23 mouse cellular contexts compared by ENCODE assay signal in the genomic region with DNA sequence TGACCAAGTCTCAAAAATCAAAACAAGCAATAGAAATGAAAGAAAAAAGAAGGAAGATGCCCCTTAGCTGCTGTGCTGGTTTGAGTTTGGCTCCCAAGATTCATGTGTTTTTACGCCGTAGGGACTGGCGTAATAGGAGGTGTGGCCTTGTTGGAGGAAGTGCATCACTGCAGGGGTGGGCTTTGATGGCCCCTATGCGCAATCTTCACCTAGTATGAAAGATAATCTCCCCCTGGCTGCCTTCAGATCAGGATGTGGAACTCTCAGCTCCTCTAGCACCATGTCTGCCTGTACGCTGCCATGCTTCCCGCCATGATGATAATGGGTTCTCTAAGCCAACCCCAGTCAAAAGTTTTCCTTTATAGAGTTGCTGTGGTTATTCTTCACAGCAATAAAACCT. TPM values are rescaled to one million over a fixed set of nuclear protein-coding genes. Genes with fewer than 3 reads are reported as not detected.
DNase-seq lines count a peak whose midpoint lies in the region; ATAC-seq lines count a peak whose summit lies in the region.
"Had no signal": no experiment of that assay in that cellular context is flagged by ENCODE, and none has a peak within 500 bp of the region (broad histone marks: within the 10 kb centered on the region; RNA-seq: fewer than 3 reads in every experiment).

No protein-coding gene starts in this region.

- H3K36me3 ChIP-seq in midbrain, embryonic 10.5 days = peaks cover 43% of the 10 kb centered on the region
- H3K36me3 ChIP-seq: embryonic facial prominence, embryonic 12.5 days had no signal

- 0 out of 2 replicates have a peak, but pooled peaks have one; percentile 24 for ATAC-seq in megakaryocyte progenitor cell, adult 5-6 weeks (replicated peaks; ENCODE audit: poor library complexity)
- ATAC-seq: forebrain, embryonic 15.5 days; forebrain, postnatal 0 days; Patski had no signal

- H3K9me3 ChIP-seq in midbrain, embryonic 10.5 days (replicated peaks) = no peaks in the 10 kb centered on the region; the same call in 1 of the 2 replicates

- no peaks in the 10 kb centered on the region for H3K4me1 ChIP-seq in midbrain, embryonic 10.5 days
- H3K4me1 ChIP-seq: embryonic facial prominence, embryonic 12.5 days; forebrain, embryonic 13.5 days; forebrain, embryonic 15.5 days had no signal

- H3K4me3 ChIP-seq in midbrain, embryonic 10.5 days = no peak overlapping the region
- H3K4me3 ChIP-seq: embryonic facial prominence, embryonic 10.5 days; embryonic facial prominence, embryonic 12.5 days; forebrain, embryonic 13.5 days; forebrain, embryonic 15.5 days had no signal

- no peak overlapping the region for H3K27ac ChIP-seq in midbrain, embryonic 10.5 days (replicated peaks)
- H3K27ac ChIP-seq: embryonic facial prominence, embryonic 10.5 days; embryonic facial prominence, embryonic 12.5 days; forebrain, embryonic 13.5 days; forebrain, embryonic 15.5 days had no signal

- H3K27me3 ChIP-seq in midbrain, embryonic 10.5 days (ENCODE audit: low read depth, poor library complexity, severe bottlenecking) = no peaks in the 10 kb centered on the region
- H3K27me3 ChIP-seq: embryonic facial prominence, embryonic 12.5 days; forebrain, embryonic 13.5 days; forebrain, embryonic 15.5 days; Patski had no signal

- DNase-seq in 416B (ENCODE audit: low read depth) = peak; percentile 26
- peak; percentile 28 for DNase-seq in R1 (ENCODE audit: low read depth, low spot score)
- DNase-seq in adrenal gland, adult 8-10 months = no peak
- DNase-seq in midbrain, embryonic 10.5 days (ENCODE audit: low spot score) = no peak
- DNase-seq: adrenal gland, adult 2 months; adrenal gland, postnatal 14 days; adrenal gland, postnatal 36 days; cerebellum, adult 11-12 months; cerebellum, adult 2 months; cerebellum, adult 9-10 months; cerebellum, postnatal 10 days; cerebellum, postnatal 25 days; forebrain, postnatal 0 days had no signal

- WGBS in midbrain, embryonic 10.5 days = 94% methylated on average over 6 of the region's 6 CpGs

RNA-seq across cellular contexts. Expression of a gene that starts 14.4 kb away (rescaled TPM):
- not detected in 2 replicates for total RNA-seq in megakaryocyte progenitor cell, adult 5-6 weeks (2015)
- not detected in 2 replicates for total RNA-seq in megakaryocyte progenitor cell, adult 5-6 weeks (2017)
- total RNA-seq in adrenal gland, adult 8-10 months (2022) = 1 to 10 TPM; 3.8 to 6.4 (median 4.4) TPM
- polyA plus RNA-seq in midbrain, embryonic 10.5 days (2016; fragmentation: Nextera tagmentation; extraction: Ambion mirVana) = 8.7 and 17.1 TPM in 2 replicates

RNA-seq across cellular contexts. Expression of a gene that starts 14.4 kb away (rescaled TPM):
- total RNA-seq in megakaryocyte progenitor cell, adult 5-6 weeks (2015) = not detected in 2 replicates
- total RNA-seq in megakaryocyte progenitor cell, adult 5-6 weeks (2017) = not detected in 2 replicates
- total RNA-seq in adrenal gland, adult 8-10 months (2022) = not detected
- polyA plus RNA-seq in midbrain, embryonic 10.5 days (2016; fragmentation: Nextera tagmentation; extraction: Ambion mirVana) = not detected in 2 replicates
- total RNA-seq: adrenal gland, adult 2 months; adrenal gland, postnatal 14 days; adrenal gland, postnatal 36 days; ES-E14; forebrain, postnatal 0 days had no signal
- polyA plus RNA-seq: adrenal gland, adult 2 months; embryonic facial prominence, embryonic 10.5 days; forebrain, embryonic 11.5 days; forebrain, embryonic 13.5 days; forebrain, postnatal 0 days had no signal

RNA-seq across cellular contexts. Expression of a gene that starts 16.7 kb away (rescaled TPM):
- 0.05 TPM in 1 of 2 replicates, not detected in the other for total RNA-seq in megakaryocyte progenitor cell, adult 5-6 weeks (2015)
- 0.17 TPM in 1 of 2 replicates, not detected in the other for total RNA-seq in megakaryocyte progenitor cell, adult 5-6 weeks (2017)
- total RNA-seq in adrenal gland, adult 8-10 months (2022) = 10 to 100 TPM; 27.6 to 35.6 (median 30.0) TPM
- polyA plus RNA-seq in midbrain, embryonic 10.5 days (2016; fragmentation: Nextera tagmentation; extraction: Ambion mirVana) = 3.5 and 6.3 TPM in 2 replicates

RNA-seq across cellular contexts. Expression of a gene that starts 32.6 kb away (rescaled TPM):
- not detected in 2 replicates for total RNA-seq in megakaryocyte progenitor cell, adult 5-6 weeks (2015)
- total RNA-seq in megakaryocyte progenitor cell, adult 5-6 weeks (2017) = not detected in 2 replicates
- total RNA-seq in adrenal gland, adult 8-10 months (2022) = not detected
- 0.09 TPM in 1 of 2 replicates, not detected in the other for polyA plus RNA-seq in midbrain, embryonic 10.5 days (2016; fragmentation: Nextera tagmentation; extraction: Ambion mirVana)
- total RNA-seq: adrenal gland, adult 2 months; adrenal gland, postnatal 14 days; adrenal gland, postnatal 36 days; forebrain, postnatal 0 days had no signal
- polyA plus RNA-seq: cerebellum, adult 2 months; cortical plate, adult 2 months; embryonic facial prominence, embryonic 10.5 days; embryonic facial prominence, embryonic 12.5 days; embryonic facial prominence, embryonic 14.5 days; forebrain, embryonic 11.5 days; forebrain, embryonic 13.5 days had no signal

RNA-seq across cellular contexts. Expression of a gene that starts 33.5 kb away (rescaled TPM):
- total RNA-seq in megakaryocyte progenitor cell, adult 5-6 weeks (2015) = 15.5 and 17.2 TPM in 2 replicates
- total RNA-seq in megakaryocyte progenitor cell, adult 5-6 weeks (2017) = 37.2 and 54.7 TPM in 2 replicates
- total RNA-seq in adrenal gland, adult 8-10 months (2022) = 10 to 100 TPM; 67.7 to 88.0 (median 81.8) TPM
- polyA plus RNA-seq in midbrain, embryonic 10.5 days (2016; fragmentation: Nextera tagmentation; extraction: Ambion mirVana) = 52.7 and 53.3 TPM in 2 replicates

Comparison
In these comparisons a context has a peak if more than half of its experiments do, and no peak if none do; other contexts are left out.
1. DNase-seq: peak in 416B (single experiment) and R1 (single experiment); none in adrenal gland, adult 8-10 months (single experiment) and midbrain, embryonic 10.5 days (single experiment).
2. RNA of a gene that starts 14.4 kb away (total RNA-seq): 3.8 to 6.4 TPM in adrenal gland, adult 8-10 months; not detected in megakaryocyte progenitor cell, adult 5-6 weeks; every median in the first group is over 4 times any median in the second.
3. RNA of a gene that starts 16.7 kb away (total RNA-seq): 27.6 to 35.6 TPM in adrenal gland, adult 8-10 months; 0.05 to 0.17 TPM in megakaryocyte progenitor cell, adult 5-6 weeks; every median in the first group is over 10 times any median in the second.